Mouse (Mus musculus): Measurements from ENCODE around the gene Ush1g.

Ush1g gene

GRCm38 (mm10) chr11:115335223-115335622 is 13.4 kb upstream of the Ush1g start:
- DNase-seq (ENCODE audit: extremely low read depth, insufficient read length, low spot score), result no peak

- DNase-seq (ENCODE audit: extremely low read depth, insufficient read length, low spot score), result no peak
Measured at GRCm38 (mm10) chr11:115334531-115334930, 12.7 kb upstream of the Ush1g start, which contains the start of gene Otop3. Gene Otop3 (plus strand): TSS chr11:115334731.

GRCm38 (mm10) chr11:115329339-115329738 is 7.5 kb upstream of the Ush1g start:
- DNase-seq (ENCODE audit: extremely low read depth, insufficient read length, low spot score), result no peak

GRCm38 (mm10) chr11:115326730-115327129 is 4.9 kb upstream of the Ush1g start:
- no peak for DNase-seq (ENCODE audit: extremely low read depth, insufficient read length, low spot score)

- no peak for DNase-seq (ENCODE audit: extremely low read depth, insufficient read length, low spot score)
Measured at GRCm38 (mm10) chr11:115323354-115323753, 1.5 kb upstream of the Ush1g start.

DNA sequence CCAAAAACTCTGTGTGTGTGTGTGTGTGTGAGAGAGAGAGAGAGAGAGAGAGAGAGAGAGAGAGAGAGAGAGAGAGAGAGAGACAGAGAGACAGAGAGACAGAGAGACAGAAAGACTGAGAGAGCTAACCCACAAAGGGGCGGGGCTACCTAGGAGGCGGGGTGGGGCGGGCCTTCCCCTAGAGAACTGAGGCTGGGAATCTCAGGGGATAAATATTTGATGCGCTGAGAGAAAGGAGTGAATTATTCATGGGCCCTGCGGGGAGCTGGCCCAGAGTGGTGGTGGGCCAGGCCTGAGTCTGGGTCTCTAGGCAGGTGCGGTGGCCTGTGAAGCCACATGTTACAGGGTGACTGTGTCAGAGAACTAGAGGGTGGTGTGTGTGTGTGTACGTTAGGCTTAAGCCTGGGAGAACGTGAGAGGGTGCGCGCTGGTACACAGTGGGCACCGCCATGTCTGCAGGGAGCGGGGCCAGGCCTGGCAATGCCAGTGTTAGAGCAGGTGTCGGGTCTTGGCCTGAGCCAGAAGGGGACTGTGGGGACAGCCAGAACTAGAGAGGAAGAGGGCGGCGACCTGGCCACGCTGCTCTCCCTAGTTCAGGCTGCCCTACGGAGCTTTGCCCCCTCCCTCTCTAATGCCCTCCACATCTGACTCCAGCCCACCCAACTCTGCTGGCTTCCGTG is 2.0 kb downstream of the Ush1g start:
- DNase-seq (ENCODE audit: extremely low read depth, insufficient read length, low spot score), result no peak

DNA sequence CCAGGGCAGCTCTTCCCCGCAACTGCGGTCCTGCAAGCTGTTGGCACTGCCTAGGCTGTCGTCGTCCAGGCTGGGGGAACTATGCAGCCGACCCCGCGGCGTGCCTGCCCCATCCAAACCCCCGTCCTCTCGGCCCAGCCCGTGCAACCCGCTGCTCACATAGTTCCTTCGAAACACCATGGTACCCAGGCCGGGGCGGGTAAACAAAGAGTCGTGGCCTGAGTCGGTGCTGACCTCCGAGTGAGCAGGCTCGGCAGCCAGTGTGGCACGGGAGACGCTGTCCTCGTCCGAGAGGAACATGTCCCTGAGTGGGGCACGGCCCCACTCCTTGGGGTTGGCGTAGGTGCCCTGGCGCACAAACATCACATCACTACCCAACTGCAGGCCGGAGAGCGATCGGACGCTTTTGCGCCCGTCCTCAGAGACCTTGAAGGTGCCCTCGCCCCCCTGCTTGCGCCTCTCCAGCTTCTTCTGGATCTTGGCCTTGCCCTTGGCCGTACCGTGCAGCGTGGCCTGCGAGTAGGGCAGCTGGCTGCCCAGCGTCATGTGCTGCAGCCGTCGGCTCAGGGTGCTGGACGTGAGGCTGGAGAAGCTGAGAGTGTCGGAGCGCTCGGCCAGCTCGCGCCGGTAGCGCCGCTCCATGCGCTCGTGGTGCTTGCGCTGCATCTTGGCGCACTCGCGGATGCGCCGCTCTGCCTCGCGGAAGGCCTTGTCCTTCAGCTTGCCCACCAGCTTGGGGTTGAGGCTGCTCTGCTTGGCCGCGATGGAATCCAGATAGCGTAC is 3.4 kb downstream of the Ush1g start:
- no peak for DNase-seq (ENCODE audit: extremely low read depth, insufficient read length, low spot score)

DNA sequence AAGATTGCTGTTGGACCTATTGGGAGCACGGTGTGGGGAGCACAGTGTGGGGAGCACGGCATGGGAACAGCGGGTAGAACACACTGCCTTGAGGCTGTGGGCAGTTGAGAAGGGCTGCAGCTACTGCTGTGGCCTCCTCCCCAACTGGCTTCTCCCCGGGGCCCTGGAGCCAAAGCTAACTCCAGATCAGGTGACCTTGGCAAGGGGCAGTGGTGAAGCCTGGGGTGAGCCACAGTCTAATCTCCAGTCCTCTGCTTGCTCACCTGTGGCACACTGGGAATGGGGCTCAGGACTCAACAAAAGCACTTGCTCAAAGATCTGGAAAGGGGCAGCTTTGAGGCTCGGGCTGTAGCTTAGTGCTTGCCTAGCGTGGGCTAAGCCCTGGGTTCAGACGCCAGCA is 4.6 kb downstream of the Ush1g start:
- DNase-seq (ENCODE audit: extremely low read depth, insufficient read length, low spot score), result no peak

- DNase-seq (ENCODE audit: extremely low read depth, insufficient read length, low spot score), result no peak
Measured at GRCm38 (mm10) chr11:115314249-115314648, 7.6 kb downstream of the Ush1g start.

GRCm38 (mm10) chr11:115308781-115309180 is 13.1 kb downstream of the Ush1g start:
- no peak for DNase-seq (ENCODE audit: extremely low read depth, insufficient read length, low spot score)

DNA sequence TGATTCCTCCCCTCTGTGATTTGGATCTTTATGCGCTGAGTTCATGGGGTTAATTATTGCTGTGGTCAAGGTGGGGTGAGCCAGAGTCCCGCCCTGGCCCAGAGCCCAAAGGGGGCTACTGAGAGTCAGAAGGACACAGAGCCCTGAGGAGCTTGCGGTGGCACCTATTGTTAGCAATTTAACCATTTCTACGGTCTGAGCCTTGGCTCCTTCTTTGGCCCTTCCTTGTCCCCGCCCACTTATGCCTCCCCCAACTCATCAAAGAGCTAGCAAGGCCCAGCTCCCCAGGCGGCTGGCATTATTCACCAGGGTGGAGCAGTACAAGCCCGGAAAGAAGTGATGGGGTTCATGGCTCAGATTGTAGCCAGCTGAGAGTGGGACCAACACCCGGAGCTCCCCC is 15.0 kb downstream of the Ush1g start, which contains the start of gene Otop2:
Gene Otop2 (plus strand): TSS at position 301 of the 400 bp plus-strand sequence.
- no peak for DNase-seq (ENCODE audit: extremely low read depth, insufficient read length, low spot score)

GRCm38 (mm10) chr11:115303167-115303566 is 18.7 kb downstream of the Ush1g start:
- DNase-seq (ENCODE audit: extremely low read depth, insufficient read length, low spot score), result no peak

- peak; percentile 61 for DNase-seq (ENCODE audit: extremely low read depth, insufficient read length, low spot score)
Measured at GRCm38 (mm10) chr11:115301351-115301750, 20.5 kb downstream of the Ush1g start.

DNA sequence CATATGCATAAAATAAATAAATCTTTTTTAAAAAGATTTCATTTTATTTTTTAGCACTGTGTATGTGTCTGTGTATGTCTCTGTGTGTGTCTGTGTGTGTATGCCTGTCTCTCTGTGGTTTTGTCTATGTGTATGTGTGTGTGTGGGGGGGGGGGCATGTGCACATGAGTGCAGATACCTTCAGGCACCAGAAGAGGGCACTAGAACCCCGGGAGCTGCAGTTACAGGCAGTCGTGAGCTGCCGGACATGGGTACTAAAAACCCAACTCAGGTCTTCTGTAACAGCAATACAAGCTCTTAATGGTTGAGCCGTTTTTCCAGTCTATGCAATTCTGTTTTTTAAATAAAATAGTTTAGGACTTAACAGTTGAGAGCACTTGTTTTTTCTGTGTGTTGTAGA is 21.1 kb downstream of the Ush1g start:
- no peak for DNase-seq (ENCODE audit: extremely low read depth, insufficient read length, low spot score)

DNA sequence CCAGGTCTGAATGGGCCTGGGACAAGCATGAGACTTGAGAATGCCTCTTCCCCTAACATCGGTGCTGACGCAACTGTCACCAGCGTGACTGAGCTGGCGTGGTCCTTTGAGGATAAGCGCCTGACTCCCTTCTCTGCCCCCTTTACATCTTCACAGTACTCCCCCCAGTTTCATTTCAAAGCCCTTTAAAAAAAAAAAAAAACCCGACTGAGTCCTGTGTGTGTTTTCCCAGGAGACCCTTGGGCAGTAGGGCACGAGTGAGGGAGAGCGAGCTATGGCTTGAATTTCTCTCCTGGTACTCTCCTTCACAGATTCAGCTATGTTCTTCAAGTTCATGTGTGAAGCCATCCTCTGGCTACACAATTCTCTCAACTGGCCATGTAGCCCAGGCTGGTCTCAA is 23.7 kb downstream of the Ush1g start:
- DNase-seq (ENCODE audit: extremely low read depth, insufficient read length, low spot score), result no peak

- DNase-seq (ENCODE audit: extremely low read depth, insufficient read length, low spot score), result no peak
Measured at GRCm38 (mm10) chr11:115297214-115297826, 24.5 kb downstream of the Ush1g start, which contains the start of gene Fads6. Gene Fads6 (minus strand): TSS chr11:115297663.

DNA sequence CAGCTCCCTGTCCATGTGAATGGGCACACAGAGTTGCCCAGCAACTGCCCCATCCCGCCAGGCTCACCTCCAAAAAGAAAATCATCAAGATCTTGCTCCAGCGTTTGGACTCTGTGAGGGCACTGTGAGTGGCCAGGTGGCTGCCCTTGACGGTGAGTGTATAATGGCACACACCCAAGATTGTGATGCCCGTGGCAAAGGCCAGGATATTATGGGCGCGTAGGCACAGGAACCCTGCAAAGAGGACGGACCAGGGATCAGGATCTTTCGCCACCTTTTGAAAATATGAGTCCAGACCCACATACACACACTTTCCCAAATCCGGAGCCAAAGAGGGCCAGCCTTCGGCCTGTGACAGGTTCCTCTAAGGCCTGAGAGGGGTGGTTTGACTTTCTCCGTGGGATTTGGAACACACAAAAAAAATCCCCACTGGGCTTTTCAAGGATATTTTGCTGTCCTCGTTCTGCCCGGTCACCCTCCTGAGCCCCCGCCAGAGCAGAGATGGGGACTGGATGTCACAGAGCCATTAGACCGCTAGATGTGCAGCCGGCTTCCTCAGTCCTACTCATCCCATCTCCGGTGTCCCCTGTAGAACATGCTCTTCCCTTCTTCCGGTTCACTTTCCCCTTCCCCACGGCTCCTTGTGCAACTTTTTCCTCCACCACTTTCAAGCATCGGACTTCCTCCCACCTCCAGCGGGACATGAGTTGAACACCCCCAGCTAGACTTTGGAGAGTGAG is 25.2 kb downstream of the Ush1g start:
- no peak for DNase-seq (ENCODE audit: extremely low read depth, insufficient read length, low spot score)

DNA sequence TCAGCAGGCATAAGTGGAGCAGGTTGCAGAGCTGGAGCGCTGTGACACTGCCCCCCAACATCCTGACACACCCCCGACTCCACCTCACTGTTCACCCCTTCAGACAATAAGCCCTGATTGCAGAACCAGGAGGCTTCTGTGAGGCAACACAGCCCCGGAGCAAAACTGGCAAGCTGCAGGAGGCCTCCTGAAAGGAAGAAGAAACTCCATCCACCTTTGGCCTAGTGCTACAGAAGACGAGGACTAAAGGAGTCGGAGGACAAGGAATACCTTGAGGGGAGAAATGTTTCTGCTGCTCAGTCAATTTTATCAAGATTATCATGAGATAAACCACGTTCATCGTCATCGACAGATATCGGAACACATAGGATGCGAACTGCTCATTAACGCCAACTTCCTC is 25.9 kb downstream of the Ush1g start:
- DNase-seq (ENCODE audit: extremely low read depth, insufficient read length, low spot score), result no peak

- no peak for DNase-seq (ENCODE audit: extremely low read depth, insufficient read length, low spot score)
Measured at GRCm38 (mm10) chr11:115292631-115293375, 29.0 kb downstream of the Ush1g start.

DNA sequence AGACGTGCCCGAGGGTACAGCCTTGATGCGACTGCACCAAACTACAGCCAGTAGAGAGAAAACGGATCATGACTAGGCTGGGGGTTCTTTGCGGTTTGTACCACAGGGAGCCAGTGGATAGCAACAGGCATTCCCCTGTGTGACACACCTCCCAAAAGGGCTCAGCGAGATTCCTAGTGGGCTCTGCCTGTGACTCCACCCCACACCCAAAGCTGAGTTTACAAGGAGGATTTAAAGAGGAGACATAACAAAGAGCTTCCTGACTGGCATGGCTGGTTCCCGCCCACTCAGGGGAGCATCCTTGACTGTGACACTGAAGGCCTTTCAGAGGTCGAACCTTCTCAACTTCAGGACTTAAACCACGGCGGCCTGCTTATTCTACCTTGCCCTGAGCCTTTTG is 30.3 kb downstream of the Ush1g start:
- DNase-seq (ENCODE audit: extremely low read depth, insufficient read length, low spot score), result no peak
